ENCODE assay signal across 8 mouse cellular contexts in genomic region chr9:45300422-45301104, GRCm38 (mm10). TPM values are rescaled to one million over a fixed set of nuclear protein-coding genes. Genes with fewer than 3 reads are reported as not detected.
DNase-seq lines count a peak whose midpoint lies in the region; ATAC-seq and TF ChIP-seq lines count a peak whose summit lies in the region.

No protein-coding gene starts in this region.

- TF ChIP-seq CTCF in E14TG2a.4 (conservative IDR thresholded peaks at IDR 0.05; ENCODE audit: low read length): peak; percentile 57

- no peaks in the 10 kb centered on the region for H3K36me3 ChIP-seq in E14TG2a.4 (ENCODE audit: insufficient read depth, low read length)
- H3K36me3 ChIP-seq in forebrain, embryonic 13.5 days (ENCODE audit: poor library complexity, severe bottlenecking): no peaks in the 10 kb centered on the region
- no peaks in the 10 kb centered on the region for H3K36me3 ChIP-seq in neural tube, embryonic 15.5 days

- H3K9me3 ChIP-seq in E14TG2a.4 (ENCODE audit: low read length): peaks cover 12% of the 10 kb centered on the region
- H3K9me3 ChIP-seq in forebrain, embryonic 13.5 days (replicated peaks): no peaks in the 10 kb centered on the region
- H3K9me3 ChIP-seq in neural tube, embryonic 15.5 days (replicated peaks): no peaks in the 10 kb centered on the region

- H3K4me2 ChIP-seq in forebrain, embryonic 13.5 days: peak overlapping the region; percentile 59
- peak overlapping the region; percentile 65 for H3K4me2 ChIP-seq in neural tube, embryonic 15.5 days

- H3K4me3 ChIP-seq in E14TG2a.4 (replicated peaks; ENCODE audit: low read length): no peak overlapping the region
- H3K4me3 ChIP-seq in forebrain, embryonic 13.5 days: peak overlapping the region; percentile 23
- H3K4me3 ChIP-seq in neural tube, embryonic 15.5 days (replicated peaks): peak overlapping the region; percentile 34

- H3K9ac ChIP-seq in forebrain, embryonic 13.5 days: peak overlapping the region; percentile 34; the same call in 1 of the 2 replicates
- H3K9ac ChIP-seq in neural tube, embryonic 15.5 days (replicated peaks): peak overlapping the region; percentile 31

- H3K27ac ChIP-seq in forebrain, embryonic 13.5 days: 0 out of 2 replicates have a peak overlapping the region, but pooled peaks have one; percentile 6
- H3K27ac ChIP-seq in neural tube, embryonic 15.5 days (replicated peaks): peak overlapping the region; percentile 78

- no peaks in the 10 kb centered on the region for H3K27me3 ChIP-seq in E14TG2a.4 (ENCODE audit: insufficient read depth, low read length)
- H3K27me3 ChIP-seq in forebrain, embryonic 13.5 days: 0 out of 2 replicates have a peak, but pooled peaks cover 2% of the 10 kb centered on the region
- 0 out of 2 replicates have a peak, but pooled peaks cover 4% of the 10 kb centered on the region for H3K27me3 ChIP-seq in neural tube, embryonic 15.5 days (replicated peaks)

- H3K4me1 ChIP-seq in E14TG2a.4 (replicated peaks; ENCODE audit: low read depth, low read length): peaks cover 26% of the 10 kb centered on the region
- peaks cover 5% of the 10 kb centered on the region; the same call in 1 of the 2 replicates for H3K4me1 ChIP-seq in forebrain, embryonic 13.5 days
- H3K4me1 ChIP-seq in neural tube, embryonic 15.5 days: peaks cover 7% of the 10 kb centered on the region; the same call in 1 of the 2 replicates

- peak; percentile 75 for DNase-seq in c-Kit-positive CD71-positive TER-119-positive erythroid progenitor cells, embryonic 14.5 days (ENCODE audit: low spot score)
- peak; percentile 91 to 96 for DNase-seq in heart, postnatal 14 days
- peak; percentile 98 for DNase-seq in layer of hippocampus, adult 11-12 months (ENCODE audit: low spot score)
- DNase-seq in lung, adult 18-20 months: peak; percentile 92 to 94
- DNase-seq in testis, postnatal 14 days (ENCODE audit: low spot score): peak; percentile 88

- WGBS in forebrain, embryonic 13.5 days: 17% methylated on average over 20 of the region's 20 CpGs
- WGBS in neural tube, embryonic 15.5 days: 16% methylated on average over 20 of the region's 20 CpGs

- peak; percentile 95 for ATAC-seq in forebrain, embryonic 13.5 days
- ATAC-seq in neural tube, embryonic 15.5 days (ENCODE audit: low FRiP score): peak; percentile 97

- intact Hi-C loops in heart, postnatal 14 days (cut with DNase I): loop anchor here (1.0 to 2.0 kb wide), 3 partner anchors 44 to 108 kb away; no protein-coding TSS in a partner anchor

RNA-seq across cellular contexts. Expression of gene Tmprss13, which starts 18.3 kb away (rescaled TPM):
- polyA plus RNA-seq in forebrain, embryonic 13.5 days (2015; fragmentation: Nextera tagmentation; extraction: Ambion mirVana): not detected in 2 replicates
- 1 to 10 TPM; 2.3 to 2.8 TPM for total RNA-seq in heart, postnatal 14 days (2021)
- 0.04 and 0.24 TPM in 2 replicates for polyA plus RNA-seq in neural tube, embryonic 15.5 days (2015; fragmentation: Nextera tagmentation; extraction: Ambion mirVana)

RNA-seq across cellular contexts. Expression of gene Il10ra, which starts 31.6 kb away (rescaled TPM):
- 0.32 and 0.50 TPM in 2 replicates for polyA plus RNA-seq in forebrain, embryonic 13.5 days (2015; fragmentation: Nextera tagmentation; extraction: Ambion mirVana)
- 1 to 10 TPM; 1.6 TPM for total RNA-seq in heart, postnatal 14 days (2021)
- 0.69 and 2.1 TPM in 2 replicates for polyA plus RNA-seq in neural tube, embryonic 15.5 days (2015; fragmentation: Nextera tagmentation; extraction: Ambion mirVana)
